Mouse (Mus musculus) small intestine, adult 2 months (tissue): ENCODE measurements around the gene Hrk.

Experiments used
- CTCF ChIP-seq: fragments of 200-500 bp; IDR thresholded peaks from 2 replicates; pipeline ENCODE4 v1.5.1; 2012; ENCODE audit warnings: low read depth, mild to moderate bottlenecking, control low read depth, inconsistent platforms, low read length, moderate library complexity, mixed read lengths; ENCODE audit not compliant: insufficient replicate concordance, insufficient read length; ENCODE audit errors: extremely low read depth
- POLR2A ChIP-seq: fragments of 200-500 bp; IDR thresholded peaks from 2 replicates; pipeline ENCODE4 v1.6.1; 2012; ENCODE audit warnings: low read depth, mild to moderate bottlenecking, control low read depth, inconsistent platforms, low read length, moderate library complexity

- no peak for TF ChIP-seq CTCF
- TF ChIP-seq POLR2A = no peak
Observed at GRCm38 (mm10) chr5:118190491-118190890, 26.0 kb downstream of the Hrk start.
